Mouse (Mus musculus) bone marrow macrophage, adult 2 months (primary cell): ENCODE data around the gene Dmac2.

Source experiments
- CTCF ChIP-seq: IDR thresholded peaks from 2 replicates; pipeline ENCODE4 v1.5.1; 2012; ENCODE audit warnings: low read depth, mild to moderate bottlenecking, low read length, moderate library complexity
- POLR2A ChIP-seq: IDR thresholded peaks from 2 replicates; pipeline ENCODE4 v1.6.1; 2012; ENCODE audit warnings: mild to moderate bottlenecking, low read depth, low read length, borderline replicate concordance

DNA sequence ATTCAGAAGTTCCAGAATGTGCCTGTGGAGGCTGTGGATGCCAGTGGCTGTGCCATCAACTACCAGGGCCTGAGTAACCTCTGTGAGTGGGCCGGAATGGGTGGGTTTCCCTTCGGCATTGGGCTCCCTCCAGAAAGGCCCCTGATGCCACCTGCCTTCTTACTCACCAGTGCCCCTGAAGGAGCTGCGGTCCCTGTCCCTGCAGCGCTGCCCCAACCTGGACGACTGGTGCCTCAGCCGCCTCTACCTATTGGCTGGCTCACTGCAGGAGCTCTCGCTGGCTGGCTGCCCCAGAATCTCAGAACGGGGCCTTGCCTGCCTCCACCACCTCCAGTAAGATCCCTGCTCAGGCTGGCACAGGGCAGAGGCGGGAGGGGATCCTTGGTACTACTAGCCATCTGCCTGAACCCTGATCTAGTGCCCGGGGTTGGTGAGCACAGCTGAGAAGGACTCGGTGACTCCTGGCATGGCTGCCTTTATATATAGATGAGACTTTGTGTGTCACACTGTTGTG is 4.7 kb downstream of the Dmac2 start:
- TF ChIP-seq CTCF (no peak), POLR2A (no peak)
